Mouse (Mus musculus) brain, embryonic 18.5 days (tissue): Measurements from ENCODE around the gene Fam124a.
"Not testable (repeated sequence)": the region's sequence is repeated elsewhere in the genome, so short reads cannot be mapped to it uniquely, and the experiment has no call there.

Experiments
- DNase-seq: peaks from one replicate; pipeline ENCODE4 v3.0.0-alpha.2; 2012; ENCODE audit warnings: low read depth, low spot score

Gene Fam124a

GRCm38 (mm10) chr14:62574906-62575305 lies 19.4 kb downstream of the Fam124a start:
- no peak for DNase-seq

- no peak for DNase-seq
These were observed 20.3 kb downstream of the Fam124a start for GRCm38 (mm10) chr14:62575862-62576261.

DNA sequence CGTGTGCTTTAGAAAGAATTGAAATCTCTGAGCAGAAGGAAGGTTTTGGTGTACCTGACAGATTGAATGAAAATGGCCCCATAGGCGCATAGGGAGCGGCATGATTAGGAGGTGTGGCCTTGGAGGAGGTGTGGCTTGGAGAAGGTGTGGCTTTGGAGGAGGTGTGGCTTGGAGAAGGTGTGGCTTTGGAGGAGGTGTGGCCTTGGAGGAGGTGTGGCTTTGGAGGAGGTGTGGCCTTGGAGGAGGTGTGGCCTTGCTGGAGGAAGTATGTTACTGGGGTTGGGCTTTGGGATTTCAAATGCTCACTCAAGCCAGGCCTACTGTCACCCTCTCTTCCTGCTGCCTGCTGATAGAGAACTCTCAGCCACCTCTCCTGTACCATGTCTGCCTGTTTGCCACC lies 25.4 kb downstream of the Fam124a start:
- no peak for DNase-seq

DNA sequence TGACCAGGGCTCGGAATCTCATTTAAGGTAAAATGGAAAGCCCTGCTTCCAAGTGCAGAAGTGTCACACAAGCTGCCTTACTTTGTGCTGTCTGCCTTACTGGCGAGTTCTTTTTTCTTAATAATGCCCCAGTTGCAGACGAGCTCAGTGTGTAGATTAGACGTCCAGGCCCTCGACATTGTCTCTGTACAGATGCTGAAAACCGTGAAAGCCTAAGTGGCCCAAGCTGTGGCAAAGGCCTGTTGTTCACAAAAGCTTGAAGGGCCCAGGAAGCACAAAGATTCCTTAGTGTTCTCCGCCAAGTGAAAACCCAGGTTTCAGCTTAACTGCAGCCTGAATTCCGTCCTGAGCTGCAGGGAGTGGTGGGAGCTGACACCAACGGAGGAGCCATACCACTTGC lies 26.2 kb downstream of the Fam124a start:
- DNase-seq, result no peak

GRCm38 (mm10) chr14:62584637-62585036 lies 29.1 kb downstream of the Fam124a start:
- no peak for DNase-seq

DNA sequence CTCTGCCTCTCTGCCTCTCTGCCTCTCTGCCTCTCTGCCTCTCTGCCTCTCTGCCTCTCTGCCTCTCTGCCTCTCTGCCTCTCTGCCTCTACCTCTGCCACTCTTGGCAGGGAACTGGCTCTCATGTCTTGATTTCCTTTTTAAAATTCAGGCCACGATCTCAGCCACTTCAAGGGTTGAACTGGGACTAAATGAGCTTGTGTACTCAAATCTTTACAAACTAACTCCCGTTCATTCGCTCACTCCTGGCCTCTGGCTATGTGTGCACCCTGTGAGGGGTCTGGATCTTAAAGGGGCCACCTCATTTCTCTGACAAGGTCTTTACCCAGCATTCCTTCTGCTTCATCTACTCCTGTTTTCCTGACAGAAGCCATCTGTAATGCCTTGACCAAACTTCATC lies 29.8 kb downstream of the Fam124a start:
- DNase-seq, result no peak

DNA sequence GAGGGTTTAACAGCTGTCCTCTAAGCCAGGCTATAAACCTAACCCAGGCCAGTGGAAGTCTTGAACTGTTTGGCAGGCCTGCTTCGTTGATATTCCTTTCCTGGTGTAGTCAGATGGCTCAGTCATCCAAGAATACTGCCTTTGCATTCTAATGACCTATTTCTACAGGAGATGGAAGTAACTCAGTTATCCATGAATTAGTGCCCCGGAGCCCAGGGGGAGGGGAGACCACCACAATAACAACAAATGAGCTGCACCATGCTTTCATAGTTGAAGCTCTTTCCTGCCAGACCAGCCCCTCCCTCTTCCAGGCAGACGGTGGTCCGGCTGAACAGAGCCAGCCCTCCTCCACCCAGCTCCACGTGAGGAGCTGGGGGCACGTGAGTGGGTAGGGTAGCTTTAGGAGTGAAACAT lies 44.6 kb downstream of the Fam124a start:
- DNase-seq, result no peak

- DNase-seq, result no peak
These were observed 46.7 kb downstream of the Fam124a start for GRCm38 (mm10) chr14:62602271-62602670.

DNA sequence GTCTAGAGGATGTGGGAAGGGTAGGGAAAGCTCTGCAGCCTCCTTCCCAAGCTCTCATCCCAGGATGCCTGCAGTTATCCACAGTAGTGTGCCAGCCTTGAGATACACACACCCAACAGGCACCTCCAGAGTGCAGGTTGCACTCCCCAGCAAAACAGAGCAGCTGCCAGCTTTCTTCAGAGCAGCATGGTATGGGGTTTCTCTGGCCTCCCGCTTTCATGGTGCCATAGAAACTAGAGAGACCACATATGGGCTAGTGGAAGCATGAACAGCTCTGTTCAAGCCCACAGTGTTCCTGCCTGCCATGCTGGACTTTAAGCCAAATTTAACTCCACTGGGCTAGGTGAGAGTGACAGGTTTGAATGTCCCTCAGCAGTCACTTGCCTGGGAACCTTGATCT lies 47.3 kb downstream of the Fam124a start:
- no peak for DNase-seq

- DNase-seq, result no peak
These were observed 52.3 kb downstream of the Fam124a start for GRCm38 (mm10) chr14:62607791-62608196.

DNA sequence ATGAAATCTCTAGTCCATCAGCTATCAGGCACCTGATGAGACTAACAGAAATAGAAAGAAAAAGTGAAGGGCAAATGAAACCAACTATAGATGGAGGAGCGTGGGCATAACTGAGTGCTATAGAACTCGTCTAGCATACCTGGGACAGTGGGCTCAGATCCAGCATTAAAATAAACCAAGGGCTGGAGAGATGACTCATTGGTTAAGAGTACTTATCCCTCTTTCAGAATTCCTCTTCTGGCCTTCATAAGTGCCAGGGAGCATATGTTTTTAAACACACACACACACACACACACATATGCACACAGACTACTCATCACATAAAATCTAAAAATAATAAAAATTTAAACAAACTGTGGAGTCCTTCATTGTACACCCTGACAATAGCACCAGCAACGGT lies 54.4 kb downstream of the Fam124a start:
- DNase-seq, result no peak

DNA sequence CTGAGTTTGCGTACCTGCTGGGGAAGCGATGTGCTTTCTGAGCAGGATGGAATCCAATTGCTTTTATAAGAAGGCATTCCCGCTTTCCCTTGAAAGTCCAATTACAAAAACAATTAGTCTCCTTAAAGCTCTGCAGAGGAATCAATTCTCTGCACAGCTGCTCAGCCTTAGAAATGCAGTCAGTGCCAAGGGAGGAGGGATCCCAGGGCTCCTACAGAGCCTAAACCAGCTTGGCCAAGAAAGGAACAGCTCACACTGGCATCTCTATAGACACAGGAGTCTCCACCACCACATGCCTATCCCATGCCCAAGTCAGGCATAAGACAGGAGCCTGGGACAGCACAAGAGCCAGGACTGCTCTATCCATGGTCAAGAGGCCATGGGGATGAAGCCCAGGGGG lies 66.9 kb downstream of the Fam124a start:
- DNase-seq, result no peak

- DNase-seq, result no peak
These were observed 72.4 kb downstream of the Fam124a start for GRCm38 (mm10) chr14:62627951-62628350.

DNA sequence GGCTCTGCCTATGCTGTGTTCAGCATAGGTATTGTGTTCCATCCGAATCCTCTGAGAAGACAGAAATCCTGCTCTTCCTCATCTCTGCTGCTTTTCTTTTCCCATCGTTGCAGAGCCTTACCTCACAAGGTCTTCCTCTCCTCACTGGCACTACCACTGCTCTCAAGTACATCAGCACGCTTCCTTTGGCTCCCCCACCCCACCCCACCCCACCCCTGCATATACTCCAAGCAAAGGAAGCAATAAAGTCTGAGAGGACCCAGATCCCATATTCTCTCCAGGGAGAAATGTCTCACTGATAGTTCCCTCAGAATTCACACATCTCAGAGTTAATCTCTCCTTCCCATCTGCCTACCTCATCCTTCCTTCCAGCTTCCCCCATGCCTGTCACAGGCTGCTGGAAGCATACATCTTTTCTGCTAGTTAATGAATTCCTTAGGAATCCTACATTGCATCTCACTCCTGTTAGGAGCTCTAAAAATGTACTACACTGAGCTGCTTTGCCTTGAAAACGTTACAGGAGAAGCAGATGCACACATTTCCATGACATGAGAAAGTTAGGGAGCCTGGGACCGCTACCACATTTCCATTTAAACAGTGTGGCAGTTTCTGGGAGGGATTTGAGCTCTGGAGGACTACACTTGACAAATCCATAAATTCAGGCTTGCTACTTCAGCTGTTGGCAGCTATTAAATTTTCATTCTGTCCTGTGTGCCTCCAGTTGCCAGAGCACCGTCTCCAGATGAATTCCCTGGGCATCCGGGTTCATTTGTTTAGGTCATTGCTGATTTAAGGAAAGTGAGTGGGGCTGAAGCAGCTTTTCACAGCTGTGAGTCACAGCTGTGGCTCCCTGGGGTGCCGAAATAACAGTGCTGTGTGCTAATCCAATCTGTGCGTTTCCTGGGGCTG lies 82.2 kb downstream of the Fam124a start:
- peak; percentile 69 for DNase-seq

- DNase-seq, result no peak
These were observed 82.8 kb downstream of the Fam124a start for GRCm38 (mm10) chr14:62638345-62638702.

GRCm38 (mm10) chr14:62639111-62639510 lies 83.6 kb downstream of the Fam124a start:
- no peak for DNase-seq

GRCm38 (mm10) chr14:62639551-62639950 lies 84.0 kb downstream of the Fam124a start:
- no peak for DNase-seq

DNA sequence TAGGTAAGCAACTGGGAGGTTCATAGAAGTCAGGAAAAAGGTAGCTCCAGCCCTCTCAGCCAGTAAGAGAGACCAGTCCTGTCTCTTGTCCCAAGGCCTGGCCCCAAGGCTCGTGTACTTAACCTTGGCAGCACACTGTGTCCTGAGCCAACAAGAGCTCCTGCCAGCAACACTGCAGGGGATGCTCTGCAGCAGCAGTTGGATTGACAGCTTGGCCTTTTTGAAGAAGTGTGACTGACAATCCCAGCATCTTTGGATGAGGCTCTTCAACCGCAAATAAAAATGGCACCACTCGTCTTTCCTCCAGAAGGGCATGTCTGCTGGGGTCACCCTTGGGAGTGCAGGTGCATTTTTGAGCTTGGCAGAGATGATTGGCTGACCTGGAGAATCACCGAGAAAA lies 84.9 kb downstream of the Fam124a start:
- DNase-seq, result no peak

DNA sequence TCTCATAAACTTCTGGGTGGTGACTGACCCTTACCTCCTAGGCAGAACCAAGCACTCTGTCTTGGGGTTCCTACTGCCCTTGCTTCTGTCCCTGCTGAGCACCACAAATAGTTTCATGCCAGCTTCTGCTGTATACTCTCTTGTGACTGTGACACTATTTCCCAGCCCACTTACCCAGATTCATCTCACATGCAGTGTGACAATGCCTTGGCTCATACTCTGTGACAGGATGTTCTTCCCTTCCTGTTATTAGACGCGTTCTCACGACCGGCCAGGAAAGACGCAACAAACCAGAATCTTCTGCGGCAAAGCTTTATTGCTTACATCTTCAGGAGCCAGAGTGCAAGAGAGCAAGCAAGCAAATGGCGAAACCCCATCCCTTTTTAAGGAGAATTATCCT lies 86.8 kb downstream of the Fam124a start:
- not testable (repeated sequence) for DNase-seq

GRCm38 (mm10) chr14:62648405-62648804 lies 92.9 kb downstream of the Fam124a start:
- no peak for DNase-seq

DNA sequence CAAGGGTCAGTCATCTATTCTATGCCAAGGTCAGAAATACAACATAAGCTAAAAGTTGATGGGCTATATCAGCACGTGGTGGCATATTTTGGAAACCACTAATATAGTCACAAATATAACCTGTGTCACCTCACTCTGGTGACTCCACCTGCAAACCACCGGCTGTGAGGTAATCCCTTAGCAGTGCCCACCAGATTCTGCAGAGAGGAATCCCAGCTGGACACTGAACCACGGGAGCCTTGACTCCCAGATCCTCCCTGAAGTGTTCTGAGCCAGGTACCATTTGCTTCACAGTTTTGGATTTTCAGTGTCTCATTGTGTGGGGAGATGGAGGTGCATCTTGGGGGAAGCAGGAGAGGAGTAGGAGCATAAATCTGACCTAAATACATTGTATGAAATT lies 94.8 kb downstream of the Fam124a start:
- DNase-seq, result no peak

GRCm38 (mm10) chr14:62651771-62652170 lies 96.2 kb downstream of the Fam124a start:
- DNase-seq, result no peak

- no peak for DNase-seq
These were observed 100.5 kb downstream of the Fam124a start for GRCm38 (mm10) chr14:62655996-62656395.

DNA sequence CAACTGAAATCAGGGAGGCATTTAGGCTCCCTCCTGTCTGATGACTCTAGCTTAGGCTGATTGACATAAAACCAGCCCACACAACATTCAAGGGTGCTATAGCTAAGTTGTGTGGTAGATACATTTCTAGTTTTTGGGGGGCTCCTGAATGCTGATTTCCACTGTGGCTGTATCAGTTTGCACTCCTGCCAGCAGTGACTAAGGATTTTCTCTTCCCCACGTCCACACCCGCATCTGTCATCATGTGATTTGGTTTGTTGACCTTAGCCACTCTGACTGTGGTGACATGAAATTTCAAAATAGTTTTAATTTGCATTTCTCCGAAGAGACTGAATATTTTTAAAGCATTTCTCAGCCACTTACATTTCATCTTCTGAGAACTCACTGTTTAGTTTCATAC lies 101.9 kb downstream of the Fam124a start:
- DNase-seq, result no peak
